Mouse (Mus musculus) spleen, adult 2 months (tissue): ENCODE measurements around the gene Pdhx.

Experiments used
- CTCF ChIP-seq: fragments of 200-500 bp; IDR thresholded peaks from 2 replicates; pipeline ENCODE4 v1.5.1; 2011; ENCODE audit warnings: mild to moderate bottlenecking, inconsistent platforms; ENCODE audit not compliant: insufficient read depth, insufficient read length, insufficient replicate concordance; ENCODE audit errors: extremely low read depth
- POLR2A ChIP-seq: fragments of 200-500 bp; IDR thresholded peaks from 2 replicates; pipeline ENCODE4 v1.6.1; 2011; ENCODE audit warnings: low read depth, low read length, inconsistent platforms

- TF ChIP-seq CTCF (no peak), POLR2A (no peak)
Observed at GRCm38 (mm10) chr2:103051937-103052893, 21.1 kb downstream of the Pdhx start.
